Mouse (Mus musculus): ENCODE results near the gene Rapgef6.

GRCm38 (mm10) chr11:54691179-54691578 is 168.5 kb downstream of the Rapgef6 start:
- TF ChIP-seq CTCF (IDR thresholded peaks at IDR 0.05; ENCODE audit: borderline replicate concordance, control insufficient read depth, extremely low read depth, insufficient read depth, low read length, poor library complexity) (no peak), POLR2A (IDR thresholded peaks at IDR 0.05; ENCODE audit: control insufficient read depth, extremely low read depth, insufficient read depth, low read length, poor library complexity) (no peak)

All from thymus, adult 2 months (tissue).